Mouse (Mus musculus): ENCODE measurements around the gene Proz. TPM values are rescaled to one million over a fixed set of nuclear protein-coding genes. Genes with fewer than 3 reads are reported as not detected.
"Not testable (repeated sequence)": the region's sequence is repeated elsewhere in the genome, so short reads cannot be mapped to it uniquely, and the experiment has no call there.

Gene Proz
- polyA plus RNA-seq, 1 experiment, result 0.02 TPM

- Histone ChIP-seq H3K9me3 (ENCODE audit: control insufficient read depth, low read length) (no peaks in the 10 kb centered on the region), H3K4me3 (replicated peaks) (no peak overlapping the region), H3K36me3 (ENCODE audit: control insufficient read depth) (no peaks in the 10 kb centered on the region; the same call in 1 of the 2 replicates), H3K27me3 (ENCODE audit: control insufficient read depth) (no peaks in the 10 kb centered on the region), H3K4me1 (ENCODE audit: control insufficient read depth) (no peaks in the 10 kb centered on the region; the same call in 1 of the 2 replicates)
- TF ChIP-seq TAL1 (IDR thresholded peaks at IDR 0.05; ENCODE audit: low read length), result no peak
- no peak for TF ChIP-seq GATA1 (IDR thresholded peaks at IDR 0.05; ENCODE audit: low read length)
Observed at GRCm38 (mm10) chr8:13039054-13039453, 21.7 kb upstream of the Proz start.

- TF ChIP-seq GATA1 (IDR thresholded peaks at IDR 0.05; ENCODE audit: low read length) (no peak), TAL1 (IDR thresholded peaks at IDR 0.05; ENCODE audit: low read length) (no peak)
- Histone ChIP-seq H3K9me3 (ENCODE audit: control insufficient read depth, low read length) (no peaks in the 10 kb centered on the region), H3K36me3 (ENCODE audit: control insufficient read depth) (no peaks in the 10 kb centered on the region; the same call in 1 of the 2 replicates), H3K4me3 (replicated peaks) (no peak overlapping the region), H3K4me1 (ENCODE audit: control insufficient read depth) (no peaks in the 10 kb centered on the region; the same call in 1 of the 2 replicates), H3K27me3 (ENCODE audit: control insufficient read depth) (no peaks in the 10 kb centered on the region)
Observed at GRCm38 (mm10) chr8:13041459-13041858, 19.3 kb upstream of the Proz start.

- Histone ChIP-seq H3K4me3 (replicated peaks) (no peak overlapping the region), H3K9me3 (ENCODE audit: control insufficient read depth, low read length) (no peaks in the 10 kb centered on the region), H3K36me3 (ENCODE audit: control insufficient read depth) (peaks cover 13% of the 10 kb centered on the region; the same call in 1 of the 2 replicates), H3K4me1 (ENCODE audit: control insufficient read depth) (peaks cover 18% of the 10 kb centered on the region), H3K27me3 (ENCODE audit: control insufficient read depth) (no peaks in the 10 kb centered on the region)
- no peak for TF ChIP-seq TAL1 (IDR thresholded peaks at IDR 0.05; ENCODE audit: low read length)
- no peak for TF ChIP-seq GATA1 (IDR thresholded peaks at IDR 0.05; ENCODE audit: low read length)
Observed at GRCm38 (mm10) chr8:13047652-13048051, 13.1 kb upstream of the Proz start.

- H3K36me3 ChIP-seq (ENCODE audit: control insufficient read depth), result peaks cover 13% of the 10 kb centered on the region; the same call in 1 of the 2 replicates
- H3K4me3 ChIP-seq (replicated peaks), result no peak overlapping the region
- no peaks in the 10 kb centered on the region for H3K9me3 ChIP-seq (ENCODE audit: control insufficient read depth, low read length)
- TF ChIP-seq GATA1 (IDR thresholded peaks at IDR 0.05; ENCODE audit: low read length), result no peak
- H3K4me1 ChIP-seq (ENCODE audit: control insufficient read depth), result peaks cover 18% of the 10 kb centered on the region
- no peaks in the 10 kb centered on the region for H3K27me3 ChIP-seq (ENCODE audit: control insufficient read depth)
Observed at GRCm38 (mm10) chr8:13050550-13050949, 10.2 kb upstream of the Proz start.

GRCm38 (mm10) chr8:13057351-13057750, 3.4 kb upstream of the Proz start:
- Histone ChIP-seq H3K36me3 (ENCODE audit: control insufficient read depth) (no peaks in the 10 kb centered on the region; the same call in 1 of the 2 replicates), H3K27me3 (ENCODE audit: control insufficient read depth) (no peaks in the 10 kb centered on the region)

GRCm38 (mm10) chr8:13063112-13063511, 2.4 kb downstream of the Proz start:
- no peak overlapping the region for H3K4me3 ChIP-seq (replicated peaks)
- no peak for TF ChIP-seq TAL1 (IDR thresholded peaks at IDR 0.05; ENCODE audit: low read length)
- TF ChIP-seq GATA1 (IDR thresholded peaks at IDR 0.05; ENCODE audit: low read length), result no peak
- peaks cover 12% of the 10 kb centered on the region; the same call in 1 of the 2 replicates for H3K36me3 ChIP-seq (ENCODE audit: control insufficient read depth)
- H3K27me3 ChIP-seq (ENCODE audit: control insufficient read depth), result no peaks in the 10 kb centered on the region
- peaks cover 10% of the 10 kb centered on the region for H3K4me1 ChIP-seq (ENCODE audit: control insufficient read depth)
- H3K9me3 ChIP-seq (ENCODE audit: control insufficient read depth, low read length), result no peaks in the 10 kb centered on the region

More at GRCm38 (mm10) chr8:13057351-13057750, 3.4 kb upstream of the Proz start:
- TF ChIP-seq TAL1 (IDR thresholded peaks at IDR 0.05; ENCODE audit: low read length) (no peak), GATA1 (IDR thresholded peaks at IDR 0.05; ENCODE audit: low read length) (no peak)
- Histone ChIP-seq H3K4me1 (ENCODE audit: control insufficient read depth) (peaks cover 2% of the 10 kb centered on the region), H3K9me3 (ENCODE audit: control insufficient read depth, low read length) (no peaks in the 10 kb centered on the region), H3K4me3 (replicated peaks) (no peak overlapping the region)

- Histone ChIP-seq H3K4me3 (replicated peaks) (no peak overlapping the region), H3K4me1 (ENCODE audit: control insufficient read depth) (no peaks in the 10 kb centered on the region; the same call in 1 of the 2 replicates), H3K9me3 (ENCODE audit: control insufficient read depth, low read length) (no peaks in the 10 kb centered on the region), H3K27me3 (ENCODE audit: control insufficient read depth) (no peaks in the 10 kb centered on the region), H3K36me3 (ENCODE audit: control insufficient read depth) (peaks cover 55% of the 10 kb centered on the region)
- TF ChIP-seq GATA1 (IDR thresholded peaks at IDR 0.05; ENCODE audit: low read length), result no peak
- no peak for TF ChIP-seq TAL1 (IDR thresholded peaks at IDR 0.05; ENCODE audit: low read length)
Observed at GRCm38 (mm10) chr8:13073255-13073654, 12.5 kb downstream of the Proz start.

GRCm38 (mm10) chr8:13075044-13075443, 14.3 kb downstream of the Proz start:
- H3K4me3 ChIP-seq (replicated peaks), result no peak overlapping the region
- H3K36me3 ChIP-seq (ENCODE audit: control insufficient read depth), result peaks cover 73% of the 10 kb centered on the region
- no peaks in the 10 kb centered on the region for H3K9me3 ChIP-seq (ENCODE audit: control insufficient read depth, low read length)
- TF ChIP-seq TAL1 (IDR thresholded peaks at IDR 0.05; ENCODE audit: low read length) (no peak), GATA1 (IDR thresholded peaks at IDR 0.05; ENCODE audit: low read length) (no peak)
- H3K4me1 ChIP-seq (ENCODE audit: control insufficient read depth), result no peaks in the 10 kb centered on the region; the same call in 1 of the 2 replicates
- no peaks in the 10 kb centered on the region for H3K27me3 ChIP-seq (ENCODE audit: control insufficient read depth)

GRCm38 (mm10) chr8:13075579-13075978, 14.9 kb downstream of the Proz start:
- H3K4me1 ChIP-seq (ENCODE audit: control insufficient read depth); H3K27me3 ChIP-seq (ENCODE audit: control insufficient read depth); H3K4me3 ChIP-seq (replicated peaks); H3K9me3 ChIP-seq (ENCODE audit: control insufficient read depth, low read length): not testable (repeated sequence)
- peaks cover 78% of the 10 kb centered on the region for H3K36me3 ChIP-seq (ENCODE audit: control insufficient read depth)

- H3K4me1 ChIP-seq (ENCODE audit: control insufficient read depth), result no peaks in the 10 kb centered on the region; the same call in 1 of the 2 replicates
- TF ChIP-seq TAL1 (IDR thresholded peaks at IDR 0.05; ENCODE audit: low read length) (no peak), GATA1 (IDR thresholded peaks at IDR 0.05; ENCODE audit: low read length) (no peak)
- H3K4me3 ChIP-seq (replicated peaks), result no peak overlapping the region
- H3K27me3 ChIP-seq (ENCODE audit: control insufficient read depth), result no peaks in the 10 kb centered on the region
- no peaks in the 10 kb centered on the region for H3K9me3 ChIP-seq (ENCODE audit: control insufficient read depth, low read length)
- H3K36me3 ChIP-seq (ENCODE audit: control insufficient read depth), result peaks cover 97% of the 10 kb centered on the region
Observed at GRCm38 (mm10) chr8:13077542-13077941, 16.8 kb downstream of the Proz start.
